Mouse (Mus musculus) cerebellum, adult 2 months (tissue): Measurements from ENCODE around the gene Creb3l2.

Experiments used
- CTCF ChIP-seq: fragments of 200-500 bp; IDR thresholded peaks from 2 replicates; pipeline ENCODE4 v1.5.1; 2011; ENCODE audit warnings: low read depth, mild to moderate bottlenecking, control low read depth, low read length, moderate library complexity, borderline replicate concordance; ENCODE audit not compliant: insufficient read depth
- POLR2A ChIP-seq: fragments of 200-500 bp; IDR thresholded peaks from 2 replicates; pipeline ENCODE4 v1.6.1; 2011; ENCODE audit warnings: low read length, control low read depth, borderline replicate concordance; ENCODE audit not compliant: insufficient read depth

DNA sequence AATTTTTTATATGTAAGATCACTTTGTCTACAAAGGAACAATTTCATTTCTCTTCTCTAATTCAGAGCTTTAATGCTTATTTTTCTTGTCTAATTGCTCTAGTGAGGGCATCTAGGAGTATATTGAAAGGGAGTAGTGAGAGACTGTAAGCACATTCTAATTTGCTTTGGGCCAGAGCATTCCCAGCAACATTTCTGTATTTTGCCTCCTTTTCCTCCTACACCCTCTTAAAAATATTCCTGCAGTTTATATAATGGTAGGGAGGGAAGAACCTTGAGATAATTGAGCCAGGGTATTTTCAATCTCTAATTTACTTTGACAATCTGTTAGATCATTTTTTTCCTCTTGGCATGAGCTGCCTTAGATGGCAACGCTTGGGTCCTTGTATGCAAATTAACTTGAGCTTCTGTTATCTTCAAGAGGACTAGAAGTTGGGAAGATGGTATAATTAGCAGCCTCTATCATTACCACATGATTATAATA, 42.7 kb upstream of the Creb3l2 start:
- no peak for TF ChIP-seq POLR2A
- no peak for TF ChIP-seq CTCF
